Mouse (Mus musculus) mouse embryonic stem cell (cell line): ENCODE data around the gene Smap2.

Source experiments
- in situ Hi-C, 2 experiments: fragments of 300-500 bp; cut with MboI; formaldehyde crosslinking; loops; 1 replicate in 1 of 2; 3 replicates in 1 of 2; pipeline ENCODE4 v1.14.3; 2019 to 2020; ENCODE audit warnings: low sequenced_read_pairs in 2 of 2, low pct_unique_long_range_greater_than_20kb in 1 of 2, mixed read lengths in 1 of 2; ENCODE audit not compliant: unreplicated experiment in 1 of 2

Smap2 gene

DNA sequence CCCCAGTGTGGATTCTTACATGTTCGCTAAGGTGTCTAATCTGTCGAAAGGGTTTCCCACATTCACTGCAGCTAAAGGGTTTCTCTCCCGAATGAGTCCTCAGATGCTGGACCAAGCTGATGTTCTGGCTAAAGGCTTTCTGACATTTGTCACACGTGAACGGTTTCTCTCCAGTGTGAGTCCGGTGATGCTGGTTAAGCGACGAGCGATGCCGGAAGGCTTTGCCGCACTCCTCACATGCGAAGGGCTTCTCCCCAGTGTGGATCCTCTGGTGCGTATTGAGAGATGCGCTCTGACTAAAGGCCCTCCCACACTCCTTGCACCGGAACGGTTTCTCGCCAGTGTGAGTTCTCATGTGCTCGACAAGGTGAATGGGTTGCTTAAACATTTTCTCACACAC lies 86.3 kb downstream of the Smap2 start:
- in situ Hi-C loops, result no loop called here

DNA sequence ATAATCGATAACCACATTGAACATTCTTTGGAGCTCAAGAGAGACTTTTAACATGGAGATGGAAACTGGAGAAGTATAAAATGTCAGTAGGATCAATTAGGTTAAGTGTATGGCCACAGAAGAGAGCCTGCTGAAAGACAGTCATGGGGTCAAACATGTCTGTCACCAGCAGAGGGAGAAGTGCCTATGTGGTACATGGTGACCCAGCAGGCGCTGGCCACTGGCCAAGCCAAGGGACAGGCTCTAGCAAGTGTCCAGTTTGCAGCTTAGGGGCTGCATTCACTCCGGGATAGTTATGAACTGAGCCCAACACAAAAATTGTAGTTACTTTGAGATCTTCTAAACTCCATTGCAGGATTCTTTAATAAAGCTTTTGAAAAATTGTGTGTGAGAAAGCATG lies 88.4 kb downstream of the Smap2 start:
- in situ Hi-C loops, result no loop called here

GRCm38 (mm10) chr4:120925386-120925785 lies 91.7 kb downstream of the Smap2 start:
- in situ Hi-C loops, result no loop called here

DNA sequence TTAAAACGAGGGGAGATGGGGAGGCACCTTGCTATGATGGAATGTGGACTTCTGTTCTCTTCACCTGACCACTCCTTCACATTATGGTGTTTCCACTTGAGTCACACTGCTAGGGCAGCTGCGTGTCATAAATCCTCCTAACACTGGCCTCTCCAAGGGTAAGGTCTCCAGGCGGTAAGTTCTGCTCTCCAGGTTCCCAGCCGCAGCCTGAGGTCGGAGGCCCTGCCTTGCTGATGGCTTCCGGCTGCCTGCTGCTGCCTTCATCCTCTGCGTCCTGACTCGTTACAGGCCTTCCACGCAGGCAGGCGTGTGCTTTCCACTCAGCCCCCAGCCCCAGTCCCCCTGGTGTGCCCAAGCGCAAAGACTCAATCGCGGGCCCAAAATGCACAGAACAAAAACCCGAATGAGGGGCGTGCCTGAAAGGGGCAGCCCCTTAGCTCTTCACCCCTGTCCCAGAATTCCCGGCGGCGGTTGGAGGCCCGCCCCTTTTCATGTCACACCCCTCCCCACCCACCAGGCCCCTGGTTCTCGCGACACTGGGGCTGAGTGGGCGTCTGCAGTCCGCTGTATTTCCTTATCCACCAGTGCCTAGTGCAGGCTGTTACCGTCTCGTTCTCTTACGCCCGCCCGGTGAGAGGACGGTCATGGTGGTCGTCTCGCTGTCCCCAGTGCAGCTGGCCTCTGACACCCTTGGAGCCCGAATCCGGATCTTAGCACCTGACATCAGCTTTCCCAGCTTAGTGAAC lies 92.3 kb downstream of the Smap2 start, which contains the start of gene Exo5:
Gene Exo5 (minus strand): TSS at position 464 of the 746 bp plus-strand sequence.
- in situ Hi-C loops, result loop anchor here (25.0 kb wide), 1 partner anchor 237 kb away; no protein-coding TSS in a partner anchor

DNA sequence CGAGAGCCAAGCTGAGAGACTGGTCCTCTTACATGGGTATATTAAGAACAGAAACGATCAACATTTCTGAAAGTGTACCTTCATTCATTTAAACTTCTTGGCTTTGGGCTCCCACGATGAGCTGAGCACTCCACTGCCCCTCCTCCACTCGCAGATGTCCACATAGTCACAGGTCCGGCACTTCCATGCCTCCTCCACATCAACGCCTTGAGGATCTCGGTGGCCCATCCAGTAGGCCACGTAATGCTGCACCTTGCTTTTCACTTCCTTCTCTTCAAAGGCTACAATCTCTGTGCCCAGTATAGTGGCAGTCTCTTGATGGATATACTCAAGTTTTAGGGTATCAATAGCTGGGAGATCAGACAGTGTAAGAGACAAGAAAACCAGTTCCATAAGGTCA lies 95.6 kb downstream of the Smap2 start:
- in situ Hi-C loops, result loop anchor here (25.0 kb wide), 1 partner anchor 234 kb away; no protein-coding TSS in a partner anchor
